Mouse (Mus musculus): ENCODE data around the gene Gfm1.

The Gfm1 gene

DNA sequence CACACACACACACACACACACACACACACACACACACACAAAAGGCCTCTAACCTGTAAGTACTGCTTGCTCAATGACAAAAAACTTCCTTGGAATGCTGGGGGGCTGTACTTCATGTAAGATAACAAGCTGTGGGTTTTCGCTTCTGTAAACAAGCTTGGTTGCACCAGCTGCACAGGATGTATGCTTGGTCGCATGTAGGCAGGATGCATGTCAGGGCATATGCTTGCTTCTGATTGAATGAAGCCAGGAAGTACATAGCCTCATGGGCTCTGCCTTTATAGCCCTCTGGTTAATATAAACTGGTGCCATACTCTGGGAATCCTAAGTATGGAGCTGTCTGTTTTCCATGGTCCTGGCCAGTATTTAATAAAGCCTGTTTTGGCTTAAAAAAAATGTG, 68.1 kb downstream of the Gfm1 start:
- no peak for DNase-seq

DNA sequence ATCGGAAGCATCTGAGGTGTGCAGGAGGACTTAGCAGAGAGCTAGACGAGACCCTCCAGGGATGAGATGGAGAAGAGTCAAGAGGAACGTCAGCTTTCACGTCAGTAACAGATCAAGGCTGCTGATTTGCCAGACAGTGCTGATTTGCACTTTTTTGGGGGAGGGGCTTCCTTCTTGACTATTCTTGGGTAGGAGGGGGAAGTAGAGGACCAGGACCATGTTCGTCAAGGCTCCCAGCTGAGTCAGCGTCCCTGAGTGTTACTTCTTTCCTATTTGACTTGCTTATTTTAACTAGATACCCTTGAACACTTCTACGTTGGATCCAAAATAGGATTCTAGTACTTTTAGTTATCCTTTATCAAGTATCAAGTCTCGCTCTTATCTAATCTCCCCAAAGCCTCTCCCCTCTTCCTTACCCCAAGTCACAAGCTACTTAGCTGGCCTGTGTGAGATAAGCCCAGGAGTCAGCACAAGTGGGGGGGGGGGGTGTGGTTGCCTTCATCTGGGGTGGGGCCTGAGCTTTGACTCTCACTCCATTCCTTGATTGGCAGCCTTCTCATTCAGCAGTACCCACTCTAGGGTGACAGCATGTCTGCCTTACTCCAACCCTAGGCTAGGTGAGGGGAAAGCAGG, 69.0 kb downstream of the Gfm1 start:
- no peak for DNase-seq

DNA sequence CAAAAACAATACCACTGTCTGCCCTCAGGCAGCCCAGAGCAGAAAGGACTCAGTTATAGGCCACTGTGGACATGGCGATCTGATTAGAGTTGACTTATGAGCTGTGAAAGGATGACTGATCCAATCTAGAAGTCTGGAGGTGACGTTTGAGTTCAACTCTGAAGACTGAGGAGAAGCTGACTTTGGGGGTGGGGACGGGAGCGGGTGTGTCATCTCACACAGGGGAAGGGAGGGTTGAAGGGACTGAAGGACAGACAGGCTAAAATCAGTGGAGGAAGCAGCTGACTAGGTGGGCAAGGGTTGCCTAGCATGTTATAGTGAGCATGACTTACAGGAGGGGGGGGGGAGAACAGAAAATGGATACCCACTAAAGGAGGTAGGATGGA, 69.5 kb downstream of the Gfm1 start:
- no peak for DNase-seq

DNA sequence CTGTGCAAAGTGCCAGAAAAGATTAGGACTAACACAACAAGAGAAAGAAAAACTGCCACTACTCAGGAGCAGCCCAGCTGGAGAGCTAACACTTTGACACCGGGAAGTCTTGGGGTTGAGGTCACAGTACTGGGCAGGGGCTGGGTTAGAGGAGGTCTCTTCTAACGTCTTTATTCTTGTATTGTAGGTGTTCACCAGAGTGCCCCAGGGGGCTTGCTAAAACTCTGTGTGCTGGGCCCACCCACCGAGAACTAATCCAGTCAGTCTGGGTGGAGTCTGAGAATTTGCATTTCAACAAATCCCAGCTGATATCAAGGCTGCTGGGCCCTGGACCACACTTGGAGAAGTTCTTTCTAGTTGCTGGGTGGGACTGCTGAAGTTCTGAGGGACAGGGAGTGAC, 74.0 kb downstream of the Gfm1 start:
- no peak for DNase-seq

DNA sequence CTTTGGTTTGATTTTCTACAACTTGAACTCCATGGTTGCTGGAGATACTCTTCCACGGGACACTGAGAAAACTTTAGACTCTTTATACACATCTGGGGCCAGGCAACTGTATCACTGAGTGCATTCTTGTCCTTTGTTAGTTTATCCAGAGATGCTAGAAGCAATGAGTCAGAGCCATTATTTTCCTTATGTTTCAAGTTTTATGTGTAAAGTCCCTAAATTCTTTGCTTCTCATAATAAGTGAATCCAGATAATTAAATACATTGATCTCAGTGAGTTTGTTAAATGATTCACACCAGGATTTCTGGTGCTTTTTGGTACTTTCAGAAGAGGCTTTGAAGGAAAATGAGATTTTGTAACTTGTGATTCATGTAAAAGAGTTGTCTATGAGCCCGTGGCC, 75.4 kb downstream of the Gfm1 start:
- DNase-seq = no peak

DNA sequence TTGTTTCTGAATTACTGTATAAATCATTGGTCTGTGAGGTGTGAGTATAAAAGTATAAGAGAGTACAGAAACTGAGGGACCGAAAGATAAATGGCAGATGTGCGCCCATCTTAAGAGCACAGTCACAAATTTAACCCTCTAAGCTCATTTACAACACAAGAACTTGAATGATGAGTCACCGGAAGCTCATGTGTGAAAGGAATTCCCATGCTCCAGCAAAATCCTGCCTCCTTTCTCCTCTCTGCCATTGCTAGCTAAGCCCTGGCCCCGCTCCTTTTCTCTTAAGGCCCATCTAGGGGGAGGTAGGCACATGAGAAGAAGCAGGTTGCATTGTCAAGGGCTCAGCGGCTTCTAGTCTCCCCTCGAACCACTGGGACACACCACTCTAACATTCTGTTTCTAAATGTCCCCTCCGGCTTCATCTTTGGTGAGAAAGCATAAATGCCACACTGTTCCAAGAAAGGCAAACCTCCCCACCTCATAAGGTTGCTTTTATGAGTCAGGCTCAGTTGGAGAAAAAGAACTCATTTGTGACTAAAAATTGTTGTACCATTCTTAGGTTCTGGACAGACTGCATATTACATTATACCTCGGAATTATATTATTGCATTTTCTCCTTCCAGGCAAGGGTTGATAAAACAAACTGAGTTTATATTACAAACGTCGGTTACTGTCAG, 78.5 kb downstream of the Gfm1 start:
- no peak for DNase-seq

DNA sequence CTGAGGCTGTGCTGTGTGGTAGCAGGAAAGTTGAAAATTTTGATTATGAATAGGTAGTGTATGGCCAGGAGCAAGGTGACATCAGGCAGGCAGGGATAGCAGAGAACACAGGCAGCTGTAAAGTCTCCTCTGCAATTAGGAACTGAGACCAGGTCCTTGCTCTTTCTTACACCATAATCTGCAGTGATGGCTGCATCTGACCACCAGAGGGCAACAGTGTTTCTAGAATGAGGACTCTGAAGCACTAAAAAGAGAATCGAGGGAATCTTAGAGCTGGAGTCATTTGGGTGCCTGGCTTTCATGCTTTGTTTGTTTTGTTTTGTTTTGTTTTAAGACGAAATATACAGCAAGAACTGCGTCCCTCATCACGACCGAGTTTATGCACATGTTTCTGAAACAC, 82.9 kb downstream of the Gfm1 start:
- peak; percentile 89 to 92 for DNase-seq

DNA sequence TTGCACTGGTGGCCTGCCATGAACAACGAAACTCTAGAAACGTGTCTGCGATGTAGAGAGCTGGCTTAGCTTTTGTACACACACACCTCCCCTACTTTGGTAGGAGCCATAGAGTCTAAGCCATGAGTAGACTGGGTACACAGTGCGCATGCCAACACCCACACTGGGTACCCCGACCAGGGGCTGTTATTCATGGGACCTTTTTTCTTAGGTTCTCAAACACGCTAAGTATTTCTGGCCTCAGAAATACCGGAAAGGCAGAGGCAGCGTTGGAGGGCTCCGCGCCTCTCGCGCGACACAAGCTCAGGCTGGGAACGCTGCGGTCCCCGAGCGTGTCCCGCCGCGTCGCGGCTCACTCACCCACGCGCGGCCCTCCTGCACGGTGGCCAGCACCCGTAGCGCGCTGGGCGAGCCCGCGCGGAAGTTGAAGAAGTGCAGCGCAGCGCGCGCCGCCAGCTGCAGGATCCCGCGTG, 84.9 kb downstream of the Gfm1 start:
- DNase-seq = no peak

DNA sequence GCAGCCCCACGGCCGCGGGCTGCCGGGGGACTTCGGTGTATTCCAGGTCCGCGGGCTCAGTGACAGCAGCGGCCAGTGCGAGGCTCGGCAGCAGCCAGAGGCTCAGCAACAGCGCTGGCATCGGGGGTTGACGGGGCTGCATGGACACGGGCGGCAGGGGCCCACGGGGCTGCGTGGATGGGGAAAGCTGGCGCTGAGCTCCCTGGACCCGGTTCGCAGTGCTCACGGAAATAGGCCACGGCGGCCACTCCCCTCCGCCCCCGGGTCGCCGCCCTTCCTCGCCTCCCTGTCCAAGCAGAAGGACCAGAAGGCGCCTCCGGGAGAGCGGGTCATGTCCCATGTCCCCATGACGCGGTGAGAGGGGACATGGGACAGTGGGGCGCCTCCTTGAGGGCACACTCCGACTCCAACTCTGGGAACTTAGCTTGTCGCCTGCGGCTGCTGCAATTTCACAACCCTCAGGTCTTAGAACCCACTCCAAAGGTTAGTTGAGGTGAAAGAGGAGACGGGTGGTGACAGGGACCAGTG, 85.4 kb downstream of the Gfm1 start, which contains the start of gene Rarres1:
Gene Rarres1, minus strand, starts transcription at position 250 of the 528 bp plus-strand sequence.
- peak; percentile 44 to 47 for DNase-seq

DNA sequence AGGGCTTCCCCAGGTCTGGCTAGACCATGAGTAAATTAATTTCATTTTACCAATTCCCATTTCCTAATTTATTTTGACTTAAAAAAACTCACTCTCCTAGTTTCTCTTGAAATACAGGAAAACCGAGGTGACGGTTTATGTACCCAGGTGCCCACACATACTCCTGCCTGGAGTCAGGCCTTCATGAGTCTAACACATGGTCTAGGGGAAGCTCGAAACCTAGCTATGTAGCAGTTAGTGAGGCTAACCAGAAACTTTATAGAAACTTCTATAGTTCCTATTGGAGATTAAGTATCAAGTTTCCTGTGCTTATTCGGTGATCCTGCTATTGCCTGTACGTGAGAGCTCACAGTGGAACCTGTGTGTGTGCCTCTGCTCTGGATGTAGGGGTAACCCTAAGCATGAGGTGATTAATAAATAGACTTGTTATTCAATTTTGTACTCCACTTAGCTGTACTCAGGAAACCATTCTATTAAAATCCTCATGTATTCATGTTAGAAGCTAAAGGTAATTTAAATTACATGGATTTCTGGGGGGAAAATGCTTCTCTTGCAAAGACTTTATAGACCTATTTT, 90.8 kb downstream of the Gfm1 start:
- DNase-seq = no peak

DNA sequence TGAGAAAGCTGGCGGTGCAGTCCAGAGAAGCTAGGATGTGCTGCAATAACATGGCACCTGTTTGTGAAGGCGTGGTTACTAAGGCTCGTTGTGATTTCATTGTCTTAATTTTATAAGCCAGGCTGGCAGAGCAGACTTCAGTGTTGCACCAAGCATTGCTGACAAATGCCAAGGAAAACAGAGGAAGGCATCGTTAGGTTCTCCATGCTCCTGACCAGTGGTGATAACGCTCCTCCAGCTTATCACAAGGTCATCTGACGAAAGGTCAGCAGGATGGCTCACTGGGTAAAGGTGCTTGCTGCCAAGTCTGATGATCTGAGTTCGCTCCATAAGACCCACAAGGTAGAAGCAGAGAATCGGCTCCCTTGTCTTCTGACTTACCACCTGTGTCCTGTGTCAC, 92.8 kb downstream of the Gfm1 start:
- DNase-seq = no peak

DNA sequence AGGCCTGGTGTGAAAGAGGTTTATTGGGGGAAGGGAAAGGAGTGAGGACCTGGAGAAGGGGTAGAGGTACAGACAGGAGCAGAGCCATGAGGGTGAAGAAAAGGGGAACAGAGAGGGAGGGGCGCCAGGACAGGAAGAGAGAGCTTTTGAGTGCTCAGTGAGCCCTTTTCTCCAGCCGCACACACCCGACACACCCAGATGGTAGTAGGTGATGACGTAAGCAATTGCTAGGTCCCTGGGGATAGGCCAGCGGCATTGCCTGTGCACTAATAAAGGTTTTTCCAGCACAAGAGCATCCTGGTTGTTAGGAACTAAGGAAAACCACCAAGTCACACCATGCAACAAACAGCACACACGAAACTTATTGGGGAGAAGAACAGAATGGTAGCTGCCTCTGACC, 94.9 kb downstream of the Gfm1 start:
- no peak for DNase-seq
